21 mouse cellular contexts compared by ENCODE assay signal in the genomic region with DNA sequence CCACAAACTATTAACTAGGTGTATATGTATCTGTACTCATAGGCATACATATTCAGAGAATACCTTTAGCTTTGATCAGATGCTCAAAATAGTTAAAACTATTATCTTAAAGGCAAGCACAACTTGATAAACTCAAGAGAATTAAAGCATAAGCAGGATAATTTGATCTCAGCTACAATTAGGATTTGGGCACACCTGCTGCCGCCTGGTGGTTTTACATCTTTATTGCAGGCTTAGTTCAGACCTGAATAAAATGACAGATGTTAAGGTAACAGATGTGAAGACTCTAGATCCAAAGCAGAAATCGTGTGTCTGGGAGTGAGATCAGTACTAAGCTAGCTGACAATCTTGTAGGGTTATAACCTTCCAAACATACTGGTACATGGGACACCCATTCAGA. TPM values are rescaled to one million over a fixed set of nuclear protein-coding genes. Genes with fewer than 3 reads are reported as not detected.
DNase-seq lines count a peak whose midpoint lies in the region; ATAC-seq and TF ChIP-seq lines count a peak whose summit lies in the region.
"Had no signal": no experiment of that assay in that cellular context is flagged by ENCODE, and none has a peak within 500 bp of the region (broad histone marks: within the 10 kb centered on the region; RNA-seq: fewer than 3 reads in every experiment).

No protein-coding gene starts in this region.

- H3K4me2 ChIP-seq in lung, embryonic 14.5 days = no peak overlapping the region
- H3K4me2 ChIP-seq in stomach, postnatal 0 days (replicated peaks; ENCODE audit: low read depth) = no peak overlapping the region
- H3K4me2 ChIP-seq: embryonic facial prominence, embryonic 12.5 days; forebrain, embryonic 13.5 days; heart, embryonic 11.5 days; hindbrain, embryonic 15.5 days; neural tube, embryonic 13.5 days had no signal

- H3K79me2 ChIP-seq in heart, adult 2 months (replicated peaks; ENCODE audit: control insufficient read depth, insufficient read depth, low read length) = no peaks in the 10 kb centered on the region

- TF ChIP-seq EP300 in heart, adult 2 months (IDR thresholded peaks at IDR 0.05; ENCODE audit: insufficient read depth, low read depth, low read length) = no peak
- TF ChIP-seq EP300 in stomach, postnatal 0 days (optimal IDR thresholded peaks at IDR 0.05) = no peak

- no peak for DNase-seq in heart, adult 2 months
- no peak for DNase-seq in heart, adult 8-10 months (ENCODE audit: low spot score)
- peak; percentile 23 for DNase-seq in lung, embryonic 14.5 days
- no peak for DNase-seq in lung, postnatal 10 days
- peak; percentile 30 for DNase-seq in ES-CJ7 (ENCODE audit: low read depth, low spot score)
- no peak for DNase-seq in stomach, postnatal 0 days (ENCODE audit: low spot score)
- no peak for DNase-seq in cerebellum, adult 18-20 months
- DNase-seq: B cell, adult 2 months; cerebellum, adult 8-10 months; gastrocnemius, postnatal 25 days; kidney, adult 11 months; liver; liver, postnatal 0 days; lung, postnatal 4 days; thymus, postnatal 25 days had no signal

- no peak for ATAC-seq in lung, embryonic 14.5 days (ENCODE audit: insufficient read depth)
- no peak for ATAC-seq in stomach, postnatal 0 days (ENCODE audit: low FRiP score, low TSS enrichment)
- ATAC-seq: forebrain, embryonic 13.5 days; liver, postnatal 0 days had no signal

- no peak overlapping the region for H3K9ac ChIP-seq in heart, adult 2 months (ENCODE audit: low read depth, low read length)
- H3K9ac ChIP-seq in lung, embryonic 14.5 days = no peak overlapping the region
- H3K9ac ChIP-seq in stomach, postnatal 0 days (ENCODE audit: low read length) = no peak overlapping the region
- H3K9ac ChIP-seq: embryonic facial prominence, embryonic 12.5 days; forebrain, embryonic 13.5 days; hindbrain, embryonic 15.5 days; liver, postnatal 0 days; neural tube, embryonic 13.5 days had no signal

- H3K9me3 ChIP-seq in lung, embryonic 14.5 days (ENCODE audit: low read depth, low read length) = no peaks in the 10 kb centered on the region
- H3K9me3 ChIP-seq in stomach, postnatal 0 days (ENCODE audit: control insufficient read depth, low read length) = no peaks in the 10 kb centered on the region
- H3K9me3 ChIP-seq: embryonic facial prominence, embryonic 12.5 days; forebrain, embryonic 13.5 days; hindbrain, embryonic 15.5 days had no signal

- no peak overlapping the region for H3K4me3 ChIP-seq in heart, adult 2 months
- H3K4me3 ChIP-seq in lung, embryonic 14.5 days (ENCODE audit: low read depth, low read length) = no peak overlapping the region
- no peak overlapping the region for H3K4me3 ChIP-seq in stomach, postnatal 0 days (ENCODE audit: low read depth, low read length)
- H3K4me3 ChIP-seq: embryonic facial prominence, embryonic 12.5 days; erythroblast, embryonic 14.5 days; forebrain, embryonic 13.5 days; hindbrain, embryonic 15.5 days; neural tube, embryonic 13.5 days had no signal

- no peaks in the 10 kb centered on the region for H3K27me3 ChIP-seq in heart, adult 2 months (ENCODE audit: control insufficient read depth, insufficient read depth, low read length)
- no peaks in the 10 kb centered on the region for H3K27me3 ChIP-seq in lung, embryonic 14.5 days (ENCODE audit: insufficient read depth, low read length)
- H3K27me3 ChIP-seq in stomach, postnatal 0 days (ENCODE audit: control insufficient read depth, insufficient read depth, low read length) = no peaks in the 10 kb centered on the region
- H3K27me3 ChIP-seq: embryonic facial prominence, embryonic 12.5 days; forebrain, embryonic 13.5 days; hindbrain, embryonic 15.5 days; neural tube, embryonic 13.5 days had no signal

- WGBS in heart, adult 2 months = 58% methylated on average over 2 of the region's 2 CpGs
- 62% methylated on average over 2 of the region's 2 CpGs for WGBS in lung, embryonic 14.5 days
- 71% methylated on average over 2 of the region's 2 CpGs for WGBS in stomach, postnatal 0 days

- H3K36me3 ChIP-seq in heart, adult 2 months (ENCODE audit: control insufficient read depth, insufficient read depth, low read length) = no peaks in the 10 kb centered on the region
- H3K36me3 ChIP-seq in lung, embryonic 14.5 days (ENCODE audit: insufficient read depth) = no peaks in the 10 kb centered on the region
- no peaks in the 10 kb centered on the region for H3K36me3 ChIP-seq in stomach, postnatal 0 days (ENCODE audit: control insufficient read depth, insufficient read depth, low read length)
- H3K36me3 ChIP-seq: embryonic facial prominence, embryonic 12.5 days; hindbrain, embryonic 15.5 days; neural tube, embryonic 13.5 days had no signal

- intact Hi-C loops in heart, adult 2 months (cut with DNase I) = loop anchor here (5.0 kb wide), 1 partner anchor 379 kb away; no protein-coding TSS in a partner anchor

- H3K4me1 ChIP-seq in heart, adult 2 months (ENCODE audit: control insufficient read depth, insufficient read depth, low read length) = no peaks in the 10 kb centered on the region
- H3K4me1 ChIP-seq in lung, embryonic 14.5 days (ENCODE audit: insufficient read depth) = 0 out of 2 replicates have a peak, but pooled peaks cover 3% of the 10 kb centered on the region
- H3K4me1 ChIP-seq in stomach, postnatal 0 days (replicated peaks; ENCODE audit: control insufficient read depth, insufficient read depth) = no peaks in the 10 kb centered on the region
- H3K4me1 ChIP-seq: embryonic facial prominence, embryonic 12.5 days; forebrain, embryonic 13.5 days; hindbrain, embryonic 15.5 days; neural tube, embryonic 13.5 days had no signal

- TF ChIP-seq POLR2A in heart, adult 2 months (IDR thresholded peaks at IDR 0.05; ENCODE audit: insufficient read depth, low read depth, low read length) = no peak

- TF ChIP-seq CTCF in heart, adult 2 months (IDR thresholded peaks at IDR 0.05) = peak; percentile 63
- TF ChIP-seq CTCF in lung, embryonic 14.5 days (IDR thresholded peaks at IDR 0.05; ENCODE audit: low read depth) = peak; percentile 51
- peak; percentile 38 for TF ChIP-seq CTCF in stomach, postnatal 0 days (IDR thresholded peaks at IDR 0.05; ENCODE audit: low read depth)

- H3K27ac ChIP-seq in heart, adult 2 months = no peak overlapping the region
- no peak overlapping the region for H3K27ac ChIP-seq in lung, embryonic 14.5 days (ENCODE audit: low read depth)
- H3K27ac ChIP-seq in stomach, postnatal 0 days (replicated peaks) = no peak overlapping the region
- H3K27ac ChIP-seq: embryonic facial prominence, embryonic 12.5 days; forebrain, embryonic 13.5 days; hindbrain, embryonic 15.5 days; neural tube, embryonic 13.5 days had no signal

RNA-seq across cellular contexts. Expression of a gene that starts 24.8 kb away (rescaled TPM):
- total RNA-seq in heart, adult 2 months (2021) = under 1 TPM; 0.31 to 0.66 TPM
- polyA plus RNA-seq in heart, adult 2 months (2012; rRNA removed) = 0.26 and 0.27 TPM in 2 replicates
- total RNA-seq in heart, adult 8-10 months (2022) = 1 to 10 TPM in 2 of 4 experiments, under 1 TPM in 2; 0.60 to 3.3 (median 1.4) TPM
- polyA plus RNA-seq in lung, embryonic 14.5 days (2014; fragmentation: Nextera tagmentation; extraction: Ambion mirVana) = 0.14 and 0.37 TPM in 2 replicates
- 0.05 and 0.28 TPM in 2 replicates for polyA plus RNA-seq in stomach, postnatal 0 days (2015; fragmentation: Nextera tagmentation; extraction: Ambion mirVana)
- polyA plus RNA-seq: erythroblast, embryonic 14.5 days; liver, postnatal 0 days had no signal

Comparison
In these comparisons a context has a peak if more than half of its experiments do, and no peak if none do; other contexts are left out.
1. DNase-seq: peak in lung, embryonic 14.5 days (single experiment) and ES-CJ7 (single experiment); none in heart, adult 2 months (0 of 2), heart, adult 8-10 months (single experiment), lung, postnatal 10 days (single experiment), stomach, postnatal 0 days (single experiment) and cerebellum, adult 18-20 months (0 of 2).
2. Peak in every context shown above with its lines, with median percentiles within 50 percentile points of each other: CTCF ChIP-seq.